Mouse (Mus musculus) lung, adult 2 months (tissue): ENCODE results near the gene Wfdc13. TPM values are rescaled to one million over a fixed set of nuclear protein-coding genes. Genes with fewer than 3 reads are reported as not detected.
A peak's percentile ranks its signal among the peaks of the same experiment; 100 is the strongest.
"Not testable (repeated sequence)": the region's sequence is repeated elsewhere in the genome, so short reads cannot be mapped to it uniquely, and the experiment has no call there.

Experiments used
- DNase-seq: peaks from one replicate; pipeline ENCODE4 v3.0.0; 2022
- H3K4me1 ChIP-seq: fragments of 200-500 bp; 2 replicates; pipeline ENCODE4 v1.6.1; 2011; ENCODE audit warnings: low read length; ENCODE audit not compliant: control insufficient read depth, insufficient read depth
- H3K4me3 ChIP-seq: fragments of 200-500 bp; replicated peaks from 2 replicates; pipeline ENCODE3; 2011; ENCODE audit warnings: low read depth, mild to moderate bottlenecking, control low read depth, low read length; ENCODE audit errors: extremely low read depth
- CTCF ChIP-seq: fragments of 200-500 bp; IDR thresholded peaks from 2 replicates; pipeline ENCODE4 v1.5.1; 2011; ENCODE audit warnings: mild to moderate bottlenecking, low read length, control low read depth; ENCODE audit not compliant: insufficient read depth
- POLR2A ChIP-seq: fragments of 200-500 bp; IDR thresholded peaks from 2 replicates; pipeline ENCODE4 v1.6.1; 2011; ENCODE audit warnings: low read depth, mild to moderate bottlenecking, control low read depth, low read length, borderline replicate concordance; ENCODE audit errors: extremely low read depth
- WGBS: fragments of 180-500 bp; shearing (Covaris S2); methylation state at CpG from one replicate; pipeline ENCODE4 v1.1.7; 2018; 5-methylcytosine and 5-hydroxymethylcytosine counted together
- polyA plus RNA-seq: library from polyadenylated mRNA; depleted of rRNA; stranded (reverse); fragments of >200 nt; gene quantifications from 2 replicates; pipeline ENCODE4 v1.2.3, GENCODE M21; 2012; rRNA removed

The Wfdc13 gene
- polyA plus RNA-seq, 1 experiment, result 1.3 TPM

- WGBS, result 91% methylated on average over 6 of the region's 6 CpGs
- TF ChIP-seq CTCF (no peak), POLR2A (no peak)
- H3K4me1 ChIP-seq, result no peaks in the 10 kb centered on the region
- DNase-seq, result no peak
- no peak overlapping the region for H3K4me3 ChIP-seq
Measured at GRCm38 (mm10) chr2:164705328-164705727, 20.4 kb downstream of the Wfdc13 start.

- no peak for DNase-seq
- H3K4me1 ChIP-seq, result no peaks in the 10 kb centered on the region
- H3K4me3 ChIP-seq, result no peak overlapping the region
- TF ChIP-seq CTCF (no peak), POLR2A (no peak)
- WGBS, result 86% methylated on average over 14 of the region's 14 CpGs
Measured at GRCm38 (mm10) chr2:164705991-164706390, 21.1 kb downstream of the Wfdc13 start.

GRCm38 (mm10) chr2:164715005-164715404 lies 30.1 kb downstream of the Wfdc13 start, which contains the start of gene Spint5:
Gene Spint5 (plus strand): TSS chr2:164715305.
- no peak for DNase-seq
- TF ChIP-seq POLR2A (no peak), CTCF (no peak)
- no peak within 1 kb of the TSS for H3K4me3 ChIP-seq
- 75% methylated on average over 6 of the region's 6 CpGs for WGBS
- no peaks in the 10 kb centered on the region for H3K4me1 ChIP-seq

GRCm38 (mm10) chr2:164716194-164716786 lies 31.4 kb downstream of the Wfdc13 start:
- WGBS, result 88% methylated on average over 23 of the region's 23 CpGs
- H3K4me3 ChIP-seq, H3K4me1 ChIP-seq, DNase-seq: not testable (repeated sequence)

GRCm38 (mm10) chr2:164723276-164723675 lies 38.4 kb downstream of the Wfdc13 start:
- Histone ChIP-seq H3K4me3 (no peak overlapping the region), H3K4me1 (no peaks in the 10 kb centered on the region)
- TF ChIP-seq CTCF, result no peak
- TF ChIP-seq POLR2A, result no peak
- DNase-seq, result no peak
- 62% methylated on average over 4 of the region's 4 CpGs for WGBS

GRCm38 (mm10) chr2:164725895-164726619 lies 41.1 kb downstream of the Wfdc13 start:
- H3K4me1 ChIP-seq, result no peaks in the 10 kb centered on the region
- 16% methylated on average over 6 of the region's 6 CpGs for WGBS
- DNase-seq, result peak; percentile 69
- no peak overlapping the region for H3K4me3 ChIP-seq
- TF ChIP-seq POLR2A (no peak), CTCF (peak; percentile 71)

GRCm38 (mm10) chr2:164731719-164732118 lies 46.8 kb downstream of the Wfdc13 start:
- H3K4me3 ChIP-seq, result no peak overlapping the region
- 73% methylated on average over 5 of the region's 5 CpGs for WGBS
- no peaks in the 10 kb centered on the region for H3K4me1 ChIP-seq
- DNase-seq, result no peak
- TF ChIP-seq POLR2A (no peak), CTCF (no peak)

GRCm38 (mm10) chr2:164733259-164733658 lies 48.4 kb downstream of the Wfdc13 start:
- TF ChIP-seq CTCF (no peak), POLR2A (no peak)
- no peak overlapping the region for H3K4me3 ChIP-seq
- 60% methylated on average over 2 of the region's 2 CpGs for WGBS

GRCm38 (mm10) chr2:164734839-164735238 lies 49.9 kb downstream of the Wfdc13 start:
- Histone ChIP-seq H3K4me1 (no peaks in the 10 kb centered on the region), H3K4me3 (no peak overlapping the region)
- TF ChIP-seq POLR2A (no peak), CTCF (no peak)
- 65% methylated on average over 5 of the region's 5 CpGs for WGBS
- no peak for DNase-seq

More at GRCm38 (mm10) chr2:164733259-164733658, 48.4 kb downstream of the Wfdc13 start:
- DNase-seq, result no peak
- H3K4me1 ChIP-seq, result no peaks in the 10 kb centered on the region

GRCm38 (mm10) chr2:164735446-164735845 lies 50.5 kb downstream of the Wfdc13 start:
- Histone ChIP-seq H3K4me1 (no peaks in the 10 kb centered on the region), H3K4me3 (no peak overlapping the region)
- DNase-seq, result no peak
- no peak for TF ChIP-seq POLR2A
- TF ChIP-seq CTCF, result no peak
- 81% methylated on average over 5 of the region's 5 CpGs for WGBS

Other genes starting within 250 kb of the Wfdc13 start
- gene Sdc4, start 241.2 kb upstream of the Wfdc13 start, polyA plus RNA-seq, result 75.1 and 91.1 TPM in 2 replicates
- gene Sys1, start 228.1 kb upstream of the Wfdc13 start, polyA plus RNA-seq, result 89.8 and 133 TPM in 2 replicates
- gene Gm20458, start 224.1 kb upstream of the Wfdc13 start, polyA plus RNA-seq, result 47.7 and 52.2 TPM in 2 replicates
- gene Trp53tg5, start 211.4 kb upstream of the Wfdc13 start, polyA plus RNA-seq, result not detected in 2 replicates
- 52.6 and 72.9 TPM in 2 replicates for gene Dbndd2, start 199.0 kb upstream of the Wfdc13 start, polyA plus RNA-seq
- 93.8 and 104 TPM in 2 replicates for gene Pigt, start 187.6 kb upstream of the Wfdc13 start, polyA plus RNA-seq
- gene Wfdc2, start 122.7 kb upstream of the Wfdc13 start, polyA plus RNA-seq, result 1,286 and 1,630 TPM in 2 replicates
- not detected in 2 replicates for gene Spint3, start 111.6 kb upstream of the Wfdc13 start, polyA plus RNA-seq
- 2.3 and 2.4 TPM in 2 replicates for gene Wfdc6a, start 99.7 kb upstream of the Wfdc13 start, polyA plus RNA-seq
- 0.27 and 0.65 TPM in 2 replicates for gene Eppin, start 91.5 kb upstream of the Wfdc13 start, polyA plus RNA-seq
- gene Wfdc6b, start 71.6 kb upstream of the Wfdc13 start, polyA plus RNA-seq, result 1.3 and 1.9 TPM in 2 replicates
- 5.3 and 8.5 TPM in 2 replicates for gene Wfdc8, start 71.5 kb upstream of the Wfdc13 start, polyA plus RNA-seq
- gene Wfdc16, start 46.3 kb upstream of the Wfdc13 start, polyA plus RNA-seq, result 0.97 and 1.9 TPM in 2 replicates
- 7.9 and 10.9 TPM in 2 replicates for gene Wfdc10, start 29.1 kb upstream of the Wfdc13 start, polyA plus RNA-seq
- gene Wfdc9, start 28.5 kb upstream of the Wfdc13 start, polyA plus RNA-seq, result not detected in 2 replicates
- not detected in 2 replicates for gene Wfdc11, start 11.0 kb upstream of the Wfdc13 start, polyA plus RNA-seq
- not detected in 2 replicates for gene Spint4, start 13.4 kb downstream of the Wfdc13 start, polyA plus RNA-seq
- gene Spint5, start 30.2 kb downstream of the Wfdc13 start, polyA plus RNA-seq, result not detected in 2 replicates
- gene Wfdc3, start 60.8 kb downstream of the Wfdc13 start, polyA plus RNA-seq, result 1.3 and 2.3 TPM in 2 replicates
- 25.5 and 63.1 TPM in 2 replicates for gene Dnttip1, start 60.9 kb downstream of the Wfdc13 start, polyA plus RNA-seq
- 6.2 and 9.7 TPM in 2 replicates for gene Ube2c, start 84.8 kb downstream of the Wfdc13 start, polyA plus RNA-seq
- gene Tnnc2, start 94.9 kb downstream of the Wfdc13 start, polyA plus RNA-seq, result 237 TPM in 1 of 2 replicates, not detected in the other
- gene Snx21, start 100.7 kb downstream of the Wfdc13 start, polyA plus RNA-seq, result 52.0 and 61.8 TPM in 2 replicates
- 35.7 and 38.6 TPM in 2 replicates for gene Acot8, start 119.8 kb downstream of the Wfdc13 start, polyA plus RNA-seq
- 3.1 and 3.8 TPM in 2 replicates for gene Zswim3, start 120.0 kb downstream of the Wfdc13 start, polyA plus RNA-seq
- 9.8 and 10.3 TPM in 2 replicates for gene Zswim1, start 137.6 kb downstream of the Wfdc13 start, polyA plus RNA-seq
- 0.54 and 1.1 TPM in 2 replicates for gene Spata25, start 143.4 kb downstream of the Wfdc13 start, polyA plus RNA-seq
- 289 and 294 TPM in 2 replicates for gene Ctsa, start 147.8 kb downstream of the Wfdc13 start, polyA plus RNA-seq
- gene Neurl2, start 148.3 kb downstream of the Wfdc13 start, polyA plus RNA-seq, result 14.8 and 17.9 TPM in 2 replicates
- gene Pltp, start 172.6 kb downstream of the Wfdc13 start, polyA plus RNA-seq, result 873 and 1,096 TPM in 2 replicates
- 42.9 and 44.3 TPM in 2 replicates for gene Pcif1, start 194.2 kb downstream of the Wfdc13 start, polyA plus RNA-seq
- 33.2 and 34.9 TPM in 2 replicates for gene Zfp335, start 226.7 kb downstream of the Wfdc13 start, polyA plus RNA-seq